Mouse (Mus musculus) gastrocnemius, adult 2 months (tissue): ENCODE results near the gene Kif12. TPM values are rescaled to one million over a fixed set of nuclear protein-coding genes. Genes with fewer than 3 reads are reported as not detected.

Experiments used
- DNase-seq: peaks from one replicate; pipeline ENCODE4 v3.0.0; 2022
- H3K27ac ChIP-seq: fragments of 200-600 bp; 2 replicates; pipeline ENCODE4 v1.8.1; 2022; ENCODE audit warnings: mild to moderate bottlenecking
- H3K4me3 ChIP-seq: fragments of 200-600 bp; 2 replicates; pipeline ENCODE4 v1.8.1; 2022; ENCODE audit warnings: mild to moderate bottlenecking, moderate library complexity
- CTCF ChIP-seq: fragments of 200-600 bp; IDR thresholded peaks from 2 replicates; pipeline ENCODE4 v1.8.1; 2022; ENCODE audit warnings: antibody characterized with exemption, mild to moderate bottlenecking, moderate library complexity
- intact Hi-C: fragments of 180-260 bp; cut with DNase I; formaldehyde crosslinking; loops from one replicate; pipeline ENCODE4 v1.15.1; 2025
- total RNA-seq, 2 experiments: library from RNA; stranded (reverse); gene quantifications; 2 replicates each; pipeline ENCODE4 v1.2.3; 2021

Kif12 gene
- total RNA-seq, 2 experiments from 2014 or later, result not detected

GRCm38 (mm10) chr4:63199366-63199765 is 27.4 kb upstream of the Kif12 start:
- TF ChIP-seq CTCF, result no peak
- intact Hi-C loops, result no loop called here

GRCm38 (mm10) chr4:63194366-63194765 is 22.4 kb upstream of the Kif12 start:
- intact Hi-C loops, result no loop called here

More at GRCm38 (mm10) chr4:63199366-63199765, 27.4 kb upstream of the Kif12 start:
- Histone ChIP-seq H3K4me3 (no peak overlapping the region), H3K27ac (no peak overlapping the region)
- peak; percentile 45 for DNase-seq

GRCm38 (mm10) chr4:63191641-63192040 is 19.7 kb upstream of the Kif12 start:
- no peak overlapping the region for H3K4me3 ChIP-seq
- no peak for DNase-seq
- intact Hi-C loops, result no loop called here
- no peak overlapping the region for H3K27ac ChIP-seq
- TF ChIP-seq CTCF, result no peak

More at GRCm38 (mm10) chr4:63194366-63194765, 22.4 kb upstream of the Kif12 start:
- DNase-seq, result no peak
- Histone ChIP-seq H3K27ac (no peak overlapping the region), H3K4me3 (no peak overlapping the region)
- TF ChIP-seq CTCF, result no peak

DNA sequence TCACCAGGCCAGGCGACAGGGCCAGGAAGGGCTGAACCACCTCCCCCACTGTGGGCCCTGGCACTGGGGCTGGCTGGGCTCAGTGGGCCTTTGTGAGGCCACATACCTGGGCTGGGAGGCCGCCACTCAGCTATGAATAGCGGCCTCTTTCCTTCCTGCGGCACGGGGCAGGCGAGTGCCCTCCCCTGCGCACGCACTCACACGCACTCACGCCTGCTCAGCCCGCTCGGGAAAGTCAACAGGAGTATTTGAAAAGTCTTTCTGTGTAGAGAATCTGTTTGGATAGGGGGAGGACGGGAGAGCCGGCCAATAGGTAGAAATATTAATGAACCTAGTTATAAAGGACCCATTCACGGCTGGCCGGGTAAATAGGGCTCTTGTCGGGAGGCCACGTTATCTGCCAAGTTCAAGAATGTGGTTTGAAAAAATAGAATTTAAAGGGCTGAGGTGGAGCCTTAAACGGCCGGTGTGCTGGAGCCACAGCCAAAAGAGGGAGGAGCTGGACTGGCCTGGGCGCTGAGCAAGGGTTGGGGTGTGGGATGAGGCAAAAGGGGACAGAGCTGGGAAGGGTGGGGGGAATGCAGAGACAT is 14.4 kb upstream of the Kif12 start:
- intact Hi-C loops, result no loop called here
- TF ChIP-seq CTCF, result no peak
- DNase-seq, result no peak
- Histone ChIP-seq H3K4me3 (no peak overlapping the region), H3K27ac (no peak overlapping the region)

- Histone ChIP-seq H3K4me3 (no peak overlapping the region), H3K27ac (no peak overlapping the region)
- intact Hi-C loops, result no loop called here
- peak; percentile 74 for TF ChIP-seq CTCF
- DNase-seq, result peak; percentile 57
These were observed 9.6 kb upstream of the Kif12 start for GRCm38 (mm10) chr4:63181556-63181955.

- intact Hi-C loops, result no loop called here
- Histone ChIP-seq H3K27ac (no peak overlapping the region), H3K4me3 (no peak overlapping the region)
- DNase-seq, result no peak
- no peak for TF ChIP-seq CTCF
These were observed 809 bp downstream of the Kif12 start for GRCm38 (mm10) chr4:63171122-63171521.

DNA sequence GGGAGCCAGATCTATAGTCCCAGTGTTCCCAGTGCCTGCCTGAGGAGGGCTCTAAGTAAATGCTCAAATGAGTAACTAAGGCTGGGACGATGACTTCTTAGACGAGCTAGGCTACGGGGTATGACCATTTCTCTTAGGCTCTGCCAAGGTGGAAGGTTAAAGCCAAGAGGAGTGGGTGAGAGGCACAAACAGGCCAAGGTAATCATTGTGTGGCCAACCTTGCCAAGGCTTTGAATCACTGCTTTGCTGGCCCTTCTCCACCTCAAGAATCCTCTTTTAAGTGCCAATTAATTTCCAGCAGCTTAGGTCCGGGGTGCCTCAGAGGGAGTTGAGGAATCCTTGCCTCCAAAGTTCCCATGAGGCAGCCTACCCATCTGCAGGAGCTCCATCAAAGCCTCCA is 1.9 kb downstream of the Kif12 start:
- H3K4me3 ChIP-seq, result no peak overlapping the region
- intact Hi-C loops, result no loop called here
- TF ChIP-seq CTCF, result no peak
- H3K27ac ChIP-seq, result no peak overlapping the region
- DNase-seq, result no peak

DNA sequence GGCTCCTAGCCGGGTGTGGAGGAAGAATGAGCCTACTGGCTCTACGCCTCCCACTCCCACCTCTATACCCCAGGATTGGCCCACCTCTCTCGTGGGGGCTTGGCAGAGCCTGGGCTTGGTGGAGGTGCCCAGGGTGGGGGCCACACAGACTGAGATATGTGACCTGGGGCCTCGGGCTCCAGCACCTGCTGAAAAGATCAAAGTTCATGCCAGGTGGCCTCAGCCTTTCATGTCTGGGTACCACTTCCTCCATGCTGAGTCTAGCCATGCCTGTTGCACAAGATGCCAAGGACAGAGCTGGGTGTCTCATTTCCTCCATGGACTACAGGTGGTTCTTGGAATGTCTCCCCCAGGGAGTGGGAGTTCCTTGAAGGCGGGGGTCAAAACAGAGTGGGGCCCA is 5.6 kb downstream of the Kif12 start:
- TF ChIP-seq CTCF, result no peak
- Histone ChIP-seq H3K27ac (no peak overlapping the region), H3K4me3 (no peak overlapping the region)
- intact Hi-C loops, result no loop called here
- no peak for DNase-seq

DNA sequence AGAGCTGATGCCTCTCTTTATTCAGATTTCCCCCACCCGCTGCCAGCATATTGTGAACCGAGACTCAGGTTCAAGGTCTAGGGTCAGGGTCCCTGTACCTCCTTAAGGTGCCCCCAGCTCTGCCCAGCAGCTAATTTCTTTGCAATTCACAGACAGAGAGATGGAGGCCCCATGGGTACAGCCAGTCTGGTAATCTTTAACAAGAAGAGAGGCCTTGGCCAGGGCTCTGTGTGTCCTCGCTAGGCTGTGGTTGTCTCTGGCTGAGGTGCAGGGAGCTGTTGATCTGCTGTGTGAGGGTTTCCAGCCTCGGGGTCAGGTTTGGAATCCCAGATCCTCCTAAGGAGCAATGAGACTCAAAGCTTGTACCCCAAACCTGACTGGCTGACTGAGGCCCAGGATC is 6.3 kb downstream of the Kif12 start:
- no peak for DNase-seq
- Histone ChIP-seq H3K4me3 (no peak overlapping the region), H3K27ac (no peak overlapping the region)
- intact Hi-C loops, result no loop called here
- TF ChIP-seq CTCF, result no peak

- TF ChIP-seq CTCF, result peak; percentile 90
- intact Hi-C loops, result loop anchor here (1.0 to 2.0 kb wide), 2 partner anchors 56 to 160 kb away; partner anchors contain the start of gene Col27a1
- peak; percentile 87 for DNase-seq
- H3K27ac ChIP-seq, result no peak overlapping the region
- no peak overlapping the region for H3K4me3 ChIP-seq
These were observed 12.9 kb downstream of the Kif12 start for GRCm38 (mm10) chr4:63158961-63159592.

DNA sequence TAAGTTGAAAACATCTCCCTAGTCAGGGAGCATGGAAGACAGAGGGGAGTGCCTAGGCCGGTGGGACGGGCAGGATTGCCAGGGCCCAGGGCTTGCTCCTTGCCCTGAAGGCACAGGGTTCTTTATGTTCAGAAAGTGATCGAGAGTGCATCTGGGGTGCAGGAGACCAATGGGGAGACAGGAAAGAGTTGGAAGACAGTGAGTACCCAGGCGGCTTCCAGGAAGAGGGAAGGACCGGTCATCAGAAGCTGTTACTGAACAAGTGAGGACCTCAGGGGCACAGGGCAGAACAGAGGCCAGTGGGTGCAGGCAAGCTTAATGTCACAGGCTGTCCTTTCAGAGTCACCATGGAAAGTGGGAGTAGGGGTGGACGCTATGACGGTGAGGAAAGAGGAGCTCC is 13.7 kb downstream of the Kif12 start:
- Histone ChIP-seq H3K27ac (no peak overlapping the region), H3K4me3 (no peak overlapping the region)
- no peak for TF ChIP-seq CTCF
- DNase-seq, result no peak
- intact Hi-C loops, result loop anchor here (2.0 kb wide), 1 partner anchor 57 kb away; the partner anchor contains the start of gene Col27a1

- no peak for DNase-seq
- no peak for TF ChIP-seq CTCF
- intact Hi-C loops, result no loop called here
- Histone ChIP-seq H3K4me3 (no peak overlapping the region), H3K27ac (no peak overlapping the region)
These were observed 15.0 kb downstream of the Kif12 start for GRCm38 (mm10) chr4:63156726-63157634.

- no peak for DNase-seq
- Histone ChIP-seq H3K4me3 (no peak overlapping the region), H3K27ac (no peak overlapping the region)
- intact Hi-C loops, result no loop called here
- TF ChIP-seq CTCF, result no peak
These were observed 16.3 kb downstream of the Kif12 start for GRCm38 (mm10) chr4:63155596-63155995.
